Mouse (Mus musculus): Measurements from ENCODE around the gene H2-Aa.

DNA sequence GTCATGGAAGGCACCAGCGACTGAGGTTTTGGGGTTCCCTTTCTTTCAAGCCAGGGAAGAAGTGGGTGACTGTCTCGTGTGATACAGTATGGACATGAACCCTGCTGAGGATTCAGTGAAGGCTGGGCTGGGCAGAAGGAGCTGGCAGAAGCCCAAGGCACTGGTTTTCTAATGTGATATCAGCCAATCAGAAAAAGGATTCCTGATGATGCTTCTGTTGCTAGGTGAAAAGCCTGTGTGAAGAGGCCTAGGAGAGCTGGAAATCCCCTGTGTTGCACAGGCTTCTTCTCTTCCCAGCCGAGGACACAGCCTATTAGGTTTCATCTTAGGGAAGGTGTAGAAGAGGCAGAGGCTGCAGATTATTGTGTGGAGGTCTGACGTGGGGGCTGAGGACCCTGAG is 26.1 kb downstream of the H2-Aa start:
- no peak for TF ChIP-seq TAL1 (IDR thresholded peaks at IDR 0.05; ENCODE audit: low read length)
- no peak for TF ChIP-seq GATA1 (IDR thresholded peaks at IDR 0.05; ENCODE audit: low read length)

All from erythroblast, embryonic 14.5 days (primary cell).